Mouse (Mus musculus): ENCODE data around the gene Adra2b. TPM values are rescaled to one million over a fixed set of nuclear protein-coding genes. Genes with fewer than 3 reads are reported as not detected.

Adra2b gene
- polyA plus RNA-seq, 1 experiment, result 0.51 TPM

- no peak overlapping the region for H3K4me3 ChIP-seq (replicated peaks; ENCODE audit: extremely low read depth, low read depth, low read length)
- WGBS, result 51% methylated on average over 7 of the region's 7 CpGs
- no peaks in the 10 kb centered on the region for H3K4me1 ChIP-seq (ENCODE audit: control insufficient read depth, insufficient read depth, low read length)
- DNase-seq, result no peak
- TF ChIP-seq POLR2A (IDR thresholded peaks at IDR 0.05; ENCODE audit: borderline replicate concordance, extremely low read depth, low read depth, low read length) (no peak), CTCF (IDR thresholded peaks at IDR 0.05; ENCODE audit: insufficient read depth, low read length) (no peak)
Observed at GRCm38 (mm10) chr2:127324456-127324855, 38.6 kb upstream of the Adra2b start.

GRCm38 (mm10) chr2:127328090-127328851, 34.7 kb upstream of the Adra2b start:
- WGBS, result 56% methylated on average over 12 of the region's 12 CpGs
- Histone ChIP-seq H3K4me3 (replicated peaks; ENCODE audit: extremely low read depth, low read depth, low read length) (no peak overlapping the region), H3K4me1 (ENCODE audit: control insufficient read depth, insufficient read depth, low read length) (no peaks in the 10 kb centered on the region)
- DNase-seq, result no peak
- TF ChIP-seq POLR2A (IDR thresholded peaks at IDR 0.05; ENCODE audit: borderline replicate concordance, extremely low read depth, low read depth, low read length) (no peak), CTCF (IDR thresholded peaks at IDR 0.05; ENCODE audit: insufficient read depth, low read length) (no peak)

- Histone ChIP-seq H3K4me1 (ENCODE audit: control insufficient read depth, insufficient read depth, low read length) (no peaks in the 10 kb centered on the region), H3K4me3 (replicated peaks; ENCODE audit: extremely low read depth, low read depth, low read length) (no peak overlapping the region)
- WGBS, result 79% methylated on average over 14 of the region's 14 CpGs
- DNase-seq, result no peak
- no peak for TF ChIP-seq CTCF (IDR thresholded peaks at IDR 0.05; ENCODE audit: insufficient read depth, low read length)
- no peak for TF ChIP-seq POLR2A (IDR thresholded peaks at IDR 0.05; ENCODE audit: borderline replicate concordance, extremely low read depth, low read depth, low read length)
Observed at GRCm38 (mm10) chr2:127332807-127333570, 30.0 kb upstream of the Adra2b start.

GRCm38 (mm10) chr2:127333945-127334603, 28.9 kb upstream of the Adra2b start:
- DNase-seq, result no peak
- 57% methylated on average over 5 of the region's 5 CpGs for WGBS
- TF ChIP-seq POLR2A (IDR thresholded peaks at IDR 0.05; ENCODE audit: borderline replicate concordance, extremely low read depth, low read depth, low read length), result no peak
- TF ChIP-seq CTCF (IDR thresholded peaks at IDR 0.05; ENCODE audit: insufficient read depth, low read length), result no peak
- Histone ChIP-seq H3K4me1 (ENCODE audit: control insufficient read depth, insufficient read depth, low read length) (no peaks in the 10 kb centered on the region), H3K4me3 (replicated peaks; ENCODE audit: extremely low read depth, low read depth, low read length) (no peak overlapping the region)

GRCm38 (mm10) chr2:127335078-127335541, 27.9 kb upstream of the Adra2b start:
- TF ChIP-seq POLR2A (IDR thresholded peaks at IDR 0.05; ENCODE audit: borderline replicate concordance, extremely low read depth, low read depth, low read length) (no peak), CTCF (IDR thresholded peaks at IDR 0.05; ENCODE audit: insufficient read depth, low read length) (no peak)
- H3K4me1 ChIP-seq (ENCODE audit: control insufficient read depth, insufficient read depth, low read length), result no peaks in the 10 kb centered on the region
- H3K4me3 ChIP-seq (replicated peaks; ENCODE audit: extremely low read depth, low read depth, low read length), result no peak overlapping the region
- no peak for DNase-seq
- 46% methylated on average over 11 of the region's 11 CpGs for WGBS

GRCm38 (mm10) chr2:127335767-127336496, 27.1 kb upstream of the Adra2b start, which contains the start of gene Dusp2:
Gene Dusp2, plus strand, starts transcription at chr2:127336159.
- H3K4me3 ChIP-seq (replicated peaks; ENCODE audit: extremely low read depth, low read depth, low read length), result peak within 1 kb of the TSS; percentile 58
- no peaks in the 10 kb centered on the region for H3K4me1 ChIP-seq (ENCODE audit: control insufficient read depth, insufficient read depth, low read length)
- WGBS, result 1% methylated on average over 73 of the region's 76 CpGs
- DNase-seq, result peak; percentile 57
- TF ChIP-seq CTCF (IDR thresholded peaks at IDR 0.05; ENCODE audit: insufficient read depth, low read length) (no peak), POLR2A (IDR thresholded peaks at IDR 0.05; ENCODE audit: borderline replicate concordance, extremely low read depth, low read depth, low read length) (peak; percentile 80)

- DNase-seq, result no peak
- no peaks in the 10 kb centered on the region for H3K4me1 ChIP-seq (ENCODE audit: control insufficient read depth, insufficient read depth, low read length)
- H3K4me3 ChIP-seq (replicated peaks; ENCODE audit: extremely low read depth, low read depth, low read length), result peak overlapping the region; percentile 58
- TF ChIP-seq CTCF (IDR thresholded peaks at IDR 0.05; ENCODE audit: insufficient read depth, low read length), result no peak
- TF ChIP-seq POLR2A (IDR thresholded peaks at IDR 0.05; ENCODE audit: borderline replicate concordance, extremely low read depth, low read depth, low read length), result no peak
- WGBS, result 3% methylated on average over 33 of the region's 33 CpGs
Observed at GRCm38 (mm10) chr2:127336497-127336832, 26.5 kb upstream of the Adra2b start.

- TF ChIP-seq CTCF (IDR thresholded peaks at IDR 0.05; ENCODE audit: insufficient read depth, low read length) (no peak), POLR2A (IDR thresholded peaks at IDR 0.05; ENCODE audit: borderline replicate concordance, extremely low read depth, low read depth, low read length) (no peak)
- no peaks in the 10 kb centered on the region for H3K4me1 ChIP-seq (ENCODE audit: control insufficient read depth, insufficient read depth, low read length)
- DNase-seq, result no peak
- 42% methylated on average over 5 of the region's 5 CpGs for WGBS
- H3K4me3 ChIP-seq (replicated peaks; ENCODE audit: extremely low read depth, low read depth, low read length), result peak overlapping the region; percentile 58
Observed at GRCm38 (mm10) chr2:127336885-127337284, 26.1 kb upstream of the Adra2b start.

- peak overlapping the region; percentile 44 for H3K4me3 ChIP-seq (replicated peaks; ENCODE audit: extremely low read depth, low read depth, low read length)
- H3K4me1 ChIP-seq (ENCODE audit: control insufficient read depth, insufficient read depth, low read length), result no peaks in the 10 kb centered on the region
- WGBS, result 60% methylated on average over 11 of the region's 11 CpGs
- TF ChIP-seq CTCF (IDR thresholded peaks at IDR 0.05; ENCODE audit: insufficient read depth, low read length) (no peak), POLR2A (IDR thresholded peaks at IDR 0.05; ENCODE audit: borderline replicate concordance, extremely low read depth, low read depth, low read length) (no peak)
- DNase-seq, result no peak
Observed at GRCm38 (mm10) chr2:127337531-127337930, 25.5 kb upstream of the Adra2b start.

Data from lung, adult 2 months (tissue).